8 mouse cellular contexts compared by ENCODE assay signal in genomic region chr15:81925760-81926445, GRCm38 (mm10). TPM values are rescaled to one million over a fixed set of nuclear protein-coding genes. Genes with fewer than 3 reads are reported as not detected.
DNase-seq lines count a peak whose midpoint lies in the region; ATAC-seq lines count a peak whose summit lies in the region.

TSS of gene Polr3h (minus strand) at chr15:81926240.

- H3K4me3 ChIP-seq in lung, embryonic 16.5 days (ENCODE audit: low read length) = peak within 1 kb of the TSS; percentile 76

- peak within 1 kb of the TSS; percentile 76 for H3K9ac ChIP-seq in lung, embryonic 16.5 days (ENCODE audit: low read length)

- H3K4me1 ChIP-seq in lung, embryonic 16.5 days (replicated peaks; ENCODE audit: control insufficient read depth, insufficient read depth, low read length) = peaks cover 14% of the 10 kb centered on the region

- H3K9me3 ChIP-seq in lung, embryonic 16.5 days (ENCODE audit: control insufficient read depth, low read length) = no peaks in the 10 kb centered on the region

- H3K27me3 ChIP-seq in lung, embryonic 16.5 days (ENCODE audit: control insufficient read depth, insufficient read depth, low read depth, low read length) = no peaks in the 10 kb centered on the region

- H3K36me3 ChIP-seq in lung, embryonic 16.5 days (ENCODE audit: control insufficient read depth, insufficient read depth, low read length) = no peaks in the 10 kb centered on the region

- H3K4me2 ChIP-seq in lung, embryonic 16.5 days (ENCODE audit: low read depth, low read length) = peak within 1 kb of the TSS; percentile 71

- ATAC-seq in hematopoietic stem cell, adult 5-6 weeks (replicated peaks in 1 of 2; ENCODE audit: insufficient read depth in 1 of 2, low FRiP score in 2 of 2, low TSS enrichment in 1 of 2, low read depth in 1 of 2, poor library complexity in 2 of 2, severe bottlenecking in 2 of 2) = peak; percentile 77 to 88
- ATAC-seq in lung, embryonic 16.5 days (ENCODE audit: low read depth) = peak; percentile 98

- peak within 1 kb of the TSS; percentile 49 for H3K27ac ChIP-seq in lung, embryonic 16.5 days (ENCODE audit: low read length)

- DNase-seq in MEL-GATA-1-ER (ENCODE audit: extremely low read depth, low read depth) = peak; percentile 90
- DNase-seq in cerebellum, adult 8-10 months = peak; percentile 91
- DNase-seq in forelimb bud, embryonic 11.5 days (ENCODE audit: low read depth, low spot score) = peak; percentile 98
- peak; percentile 74 for DNase-seq in layer of hippocampus, adult 9-10 months (ENCODE audit: low spot score)
- peak; percentile 72 for DNase-seq in ovary, postnatal 10 days (ENCODE audit: low spot score)
- peak; percentile 97 for DNase-seq in thymus, postnatal 10 days (ENCODE audit: low spot score in 2 of 2)

- WGBS in lung, embryonic 16.5 days = under 1% methylated on average over 52 of the region's 54 CpGs

RNA-seq across cellular contexts. Expression of gene Polr3h, which starts in this region (rescaled TPM):
- total RNA-seq in hematopoietic stem cell, adult 5-6 weeks (2017) = 26.7 and 32.6 TPM in 2 replicates
- polyA plus RNA-seq in lung, embryonic 16.5 days (2015; fragmentation: Nextera tagmentation; extraction: Ambion mirVana) = 64.5 and 65.1 TPM in 2 replicates

Comparison
In these comparisons a context has a peak if more than half of its experiments do, and no peak if none do; other contexts are left out.
1. Peak in every context shown above with its lines: DNase-seq, ATAC-seq, H3K4me3 ChIP-seq and H3K27ac ChIP-seq.